Mouse (Mus musculus) right cerebral cortex, postnatal 36 days (tissue): ENCODE results near the gene Gpat3.

Source experiments
- DNase-seq, 2 experiments: peaks; one replicate each; pipeline ENCODE4 v3.0.0; 2022; ENCODE audit warnings: low spot score in 2 of 2, mixed read lengths in 1 of 2

Gene Gpat3

GRCm38 (mm10) chr5:100914989-100915388 is 69.5 kb downstream of the Gpat3 start:
- DNase-seq = peak; percentile 11 to 27

- no peak for DNase-seq
Measured at GRCm38 (mm10) chr5:100915411-100915810, 69.9 kb downstream of the Gpat3 start.

GRCm38 (mm10) chr5:100916416-100916815 is 70.9 kb downstream of the Gpat3 start:
- no peak for DNase-seq

GRCm38 (mm10) chr5:100917252-100917774 is 71.8 kb downstream of the Gpat3 start:
- DNase-seq = peak in 1 of 2 experiments; percentile 6

GRCm38 (mm10) chr5:100919069-100919468 is 73.6 kb downstream of the Gpat3 start:
- no peak for DNase-seq

- no peak for DNase-seq
Measured at GRCm38 (mm10) chr5:100929698-100930097, 84.2 kb downstream of the Gpat3 start.

- no peak for DNase-seq
Measured at GRCm38 (mm10) chr5:100943716-100944115, 98.2 kb downstream of the Gpat3 start.

- DNase-seq = no peak
Measured at GRCm38 (mm10) chr5:100945336-100945735, 99.8 kb downstream of the Gpat3 start.
